Mouse (Mus musculus) stomach, postnatal 0 days (tissue): ENCODE results near the gene Apcs. TPM values are rescaled to one million over a fixed set of nuclear protein-coding genes. Genes with fewer than 3 reads are reported as not detected.

Experiments
- ATAC-seq: fragments of 200-750 bp; cut with Nextera tagmentation; 2 replicates; pipeline ENCODE4 v1.8.0; 2017; ENCODE audit not compliant: low FRiP score, low TSS enrichment
- DNase-seq: peaks from one replicate; pipeline ENCODE4 v3.0.0-alpha.2; 2016; ENCODE audit warnings: low spot score
- H3K27ac ChIP-seq: fragments of 300-500 bp; sonication (generic); replicated peaks from 2 replicates; pipeline ENCODE4 v1.5.1; 2014; ENCODE audit warnings: mild to moderate bottlenecking, control low read depth
- H3K27me3 ChIP-seq: fragments of 300-500 bp; sonication (generic); 2 replicates; pipeline ENCODE4 v1.6.1; 2014; ENCODE audit warnings: low read length; ENCODE audit not compliant: control insufficient read depth, insufficient read depth
- H3K36me3 ChIP-seq: fragments of 300-500 bp; sonication (generic); 2 replicates; pipeline ENCODE4 v1.6.1; 2014; ENCODE audit warnings: low read length, mixed read lengths; ENCODE audit not compliant: control insufficient read depth, insufficient read depth
- H3K4me1 ChIP-seq: fragments of 300-500 bp; sonication (generic); replicated peaks from 2 replicates; pipeline ENCODE4 v1.6.1; 2014; ENCODE audit warnings: antibody characterized with exemption; ENCODE audit not compliant: control insufficient read depth, insufficient read depth
- H3K4me2 ChIP-seq: fragments of 300-500 bp; sonication (generic); replicated peaks from 2 replicates; pipeline ENCODE4 v1.6.1; 2014; ENCODE audit warnings: low read depth, mild to moderate bottlenecking, control low read depth, moderate library complexity
- H3K4me3 ChIP-seq: fragments of 300-500 bp; sonication (generic); 2 replicates; pipeline ENCODE4 v1.5.1; 2014; ENCODE audit warnings: low read depth, low read length, control low read depth
- H3K9ac ChIP-seq: fragments of 300-500 bp; sonication (generic); 2 replicates; pipeline ENCODE4 v1.6.1; 2014; ENCODE audit warnings: mild to moderate bottlenecking, low read length, control low read depth, mixed read lengths
- H3K9me3 ChIP-seq: fragments of 300-500 bp; sonication (generic); 2 replicates; pipeline ENCODE4 v1.6.1; 2016; ENCODE audit warnings: low read length; ENCODE audit not compliant: control insufficient read depth
- CTCF ChIP-seq: IDR thresholded peaks from 2 replicates; pipeline ENCODE4 v1.5.1; 2016; ENCODE audit warnings: antibody characterized with exemption, low read depth, mild to moderate bottlenecking, moderate library complexity
- EP300 ChIP-seq: optimal IDR thresholded peaks from 2 replicates; pipeline ENCODE3; 2016; ENCODE audit warnings: antibody characterized with exemption
- WGBS: fragments of 180-500 bp; shearing (Covaris S2); extraction: QIAGEN DNeasy Blood & Tissue Kit; methylation state at CpG from one replicate; pipeline ENCODE4 v1.1.7; 2014; 5-methylcytosine and 5-hydroxymethylcytosine counted together
- polyA plus RNA-seq: library from polyadenylated mRNA; unstranded; fragments of >200 nt; fragmentation: Nextera tagmentation; extraction: Ambion mirVana; gene quantifications from 2 replicates; pipeline ENCODE4 v1.2.1, GENCODE M21; 2015

The Apcs gene
- polyA plus RNA-seq, 1 experiment from 2014 or later = 2.7 TPM

GRCm38 (mm10) chr1:172876675-172877074, 18.2 kb downstream of the Apcs start:
- TF ChIP-seq CTCF (no peak), EP300 (no peak)
- Histone ChIP-seq H3K9ac (no peak overlapping the region), H3K27ac (no peak overlapping the region), H3K4me3 (no peak overlapping the region), H3K36me3 (no peaks in the 10 kb centered on the region), H3K4me2 (no peak overlapping the region), H3K27me3 (no peaks in the 10 kb centered on the region), H3K4me1 (no peaks in the 10 kb centered on the region), H3K9me3 (no peaks in the 10 kb centered on the region)
- ATAC-seq (no peak), DNase-seq (no peak)
- 47% methylated on average over 1 of the region's 1 CpGs for WGBS

GRCm38 (mm10) chr1:172875265-172875664, 19.6 kb downstream of the Apcs start:
- TF ChIP-seq CTCF (no peak), EP300 (no peak)
- Histone ChIP-seq H3K9ac (no peak overlapping the region), H3K27ac (no peak overlapping the region), H3K9me3 (no peaks in the 10 kb centered on the region), H3K36me3 (no peaks in the 10 kb centered on the region), H3K4me1 (no peaks in the 10 kb centered on the region), H3K27me3 (no peaks in the 10 kb centered on the region), H3K4me2 (no peak overlapping the region), H3K4me3 (no peak overlapping the region)
- DNase-seq (no peak), ATAC-seq (no peak)
- WGBS = 54% methylated on average over 4 of the region's 4 CpGs

- Histone ChIP-seq H3K4me3 (no peak overlapping the region), H3K4me2 (no peak overlapping the region), H3K4me1 (no peaks in the 10 kb centered on the region), H3K36me3 (no peaks in the 10 kb centered on the region), H3K27me3 (no peaks in the 10 kb centered on the region), H3K9me3 (no peaks in the 10 kb centered on the region), H3K9ac (no peak overlapping the region), H3K27ac (no peak overlapping the region)
- TF ChIP-seq CTCF (no peak), EP300 (no peak)
- no peak for DNase-seq
- 79% methylated on average over 2 of the region's 2 CpGs for WGBS
- ATAC-seq = no peak
Measured at GRCm38 (mm10) chr1:172848171-172848570, 46.7 kb downstream of the Apcs start.

GRCm38 (mm10) chr1:172847044-172847761, 47.6 kb downstream of the Apcs start:
- H3K4me3 ChIP-seq = no peak overlapping the region
- no peak overlapping the region for H3K27ac ChIP-seq
- TF ChIP-seq EP300 = no peak
- no peak for TF ChIP-seq CTCF
- no peak overlapping the region for H3K9ac ChIP-seq
- H3K27me3 ChIP-seq = no peaks in the 10 kb centered on the region
- 67% methylated on average over 2 of the region's 2 CpGs for WGBS
- no peaks in the 10 kb centered on the region for H3K9me3 ChIP-seq
- H3K4me1 ChIP-seq = no peaks in the 10 kb centered on the region
- ATAC-seq (no peak), DNase-seq (no peak)
- no peaks in the 10 kb centered on the region for H3K36me3 ChIP-seq
- H3K4me2 ChIP-seq = no peak overlapping the region

Other genes with a start within 250 kb of the Apcs start
- gene Crp, start 197.0 kb downstream of the Apcs start, polyA plus RNA-seq = 0.28 and 0.74 TPM in 2 replicates
- not detected in 2 replicates for gene Olfr16, start 55.4 kb upstream of the Apcs start, polyA plus RNA-seq
- not detected in 2 replicates for gene Olfr1408, start 242.3 kb upstream of the Apcs start, polyA plus RNA-seq